Mouse (Mus musculus): ENCODE results near the gene Psma3. TPM values are rescaled to one million over a fixed set of nuclear protein-coding genes. Genes with fewer than 3 reads are reported as not detected.
A peak's percentile ranks its signal among the peaks of the same experiment; 100 is the strongest.
"Not testable (repeated sequence)": the region's sequence is repeated elsewhere in the genome, so short reads cannot be mapped to it uniquely, and the experiment has no call there.

The Psma3 gene
- polyA plus RNA-seq, 1 experiment = 270 TPM

GRCm38 (mm10) chr12:71016211-71016502, 41.7 kb downstream of the Psma3 start:
- peak overlapping the region; percentile 77 for H3ac ChIP-seq (ENCODE audit: control insufficient read depth, insufficient read length, low read depth)
- no peaks in the 10 kb centered on the region for H3K27me3 ChIP-seq (ENCODE audit: control insufficient read depth, insufficient read depth, insufficient read length)
- no peak for TF ChIP-seq FOSL1 (IDR thresholded peaks at IDR 0.05; ENCODE audit: insufficient read depth, low read length, poor library complexity, severe bottlenecking)
- H3K36me3 ChIP-seq (ENCODE audit: control insufficient read depth, insufficient read depth) = peaks cover 53% of the 10 kb centered on the region
- peaks cover 38% of the 10 kb centered on the region for H3K79me3 ChIP-seq (ENCODE audit: low read depth)
- H3K79me2 ChIP-seq (ENCODE audit: control insufficient read depth, insufficient read depth) = peaks cover 57% of the 10 kb centered on the region
- peak overlapping the region; percentile 83 for H3K4me3 ChIP-seq (ENCODE audit: insufficient read depth, poor library complexity, severe bottlenecking)

- H3K79me2 ChIP-seq (ENCODE audit: control insufficient read depth, insufficient read depth) = peaks cover 52% of the 10 kb centered on the region
- TF ChIP-seq MAX (IDR thresholded peaks at IDR 0.05) (no peak), MYOD1 (IDR thresholded peaks at IDR 0.05; ENCODE audit: control insufficient read depth, insufficient read length, low read depth) (no peak), FOSL1 (IDR thresholded peaks at IDR 0.05; ENCODE audit: insufficient read depth, low read length, poor library complexity, severe bottlenecking) (no peak), CTCF (IDR thresholded peaks at IDR 0.05; ENCODE audit: control insufficient read depth, insufficient read depth, insufficient read length) (no peak), MYOG (IDR thresholded peaks at IDR 0.05; ENCODE audit: control insufficient read depth, extremely low read depth, insufficient read length) (no peak), CEBPB (IDR thresholded peaks at IDR 0.05; ENCODE audit: low read depth) (no peak), USF1 (IDR thresholded peaks at IDR 0.05; ENCODE audit: low read depth) (no peak)
- peaks cover 35% of the 10 kb centered on the region for H3K79me3 ChIP-seq (ENCODE audit: low read depth)
- peaks cover 52% of the 10 kb centered on the region for H3K36me3 ChIP-seq (ENCODE audit: control insufficient read depth, insufficient read depth)
- no peaks in the 10 kb centered on the region for H3K27me3 ChIP-seq (ENCODE audit: control insufficient read depth, insufficient read depth, insufficient read length)
- peak overlapping the region; percentile 77 for H3ac ChIP-seq (ENCODE audit: control insufficient read depth, insufficient read length, low read depth)
- peak overlapping the region; percentile 83 for H3K4me3 ChIP-seq (ENCODE audit: insufficient read depth, poor library complexity, severe bottlenecking)
Measured at GRCm38 (mm10) chr12:71016503-71017241, 42.3 kb downstream of the Psma3 start.

- Histone ChIP-seq H3K4me3 (ENCODE audit: insufficient read depth, poor library complexity, severe bottlenecking) (peak overlapping the region; percentile 83), H3K36me3 (ENCODE audit: control insufficient read depth, insufficient read depth) (peaks cover 46% of the 10 kb centered on the region), H3K27me3 (ENCODE audit: control insufficient read depth, insufficient read depth, insufficient read length) (no peaks in the 10 kb centered on the region), H3K79me3 (ENCODE audit: low read depth) (peaks cover 30% of the 10 kb centered on the region), H3ac (ENCODE audit: control insufficient read depth, insufficient read length, low read depth) (peak overlapping the region; percentile 6), H3K79me2 (ENCODE audit: control insufficient read depth, insufficient read depth) (peaks cover 46% of the 10 kb centered on the region)
- TF ChIP-seq MYOD1 (IDR thresholded peaks at IDR 0.05; ENCODE audit: control insufficient read depth, insufficient read length, low read depth) (no peak), MYOG (IDR thresholded peaks at IDR 0.05; ENCODE audit: control insufficient read depth, extremely low read depth, insufficient read length) (no peak), USF1 (IDR thresholded peaks at IDR 0.05; ENCODE audit: low read depth) (no peak), CEBPB (IDR thresholded peaks at IDR 0.05; ENCODE audit: low read depth) (no peak), FOSL1 (IDR thresholded peaks at IDR 0.05; ENCODE audit: insufficient read depth, low read length, poor library complexity, severe bottlenecking) (no peak)
Measured at GRCm38 (mm10) chr12:71017242-71017571, 42.8 kb downstream of the Psma3 start.

- H3ac ChIP-seq (ENCODE audit: control insufficient read depth, insufficient read length, low read depth) = no peak overlapping the region
- H3K79me3 ChIP-seq (ENCODE audit: low read depth) = peaks cover 24% of the 10 kb centered on the region
- peaks cover 40% of the 10 kb centered on the region for H3K36me3 ChIP-seq (ENCODE audit: control insufficient read depth, insufficient read depth)
- no peaks in the 10 kb centered on the region for H3K27me3 ChIP-seq (ENCODE audit: control insufficient read depth, insufficient read depth, insufficient read length)
- H3K79me2 ChIP-seq (ENCODE audit: control insufficient read depth, insufficient read depth) = peaks cover 40% of the 10 kb centered on the region
- TF ChIP-seq CEBPB (IDR thresholded peaks at IDR 0.05; ENCODE audit: low read depth) (no peak), USF1 (IDR thresholded peaks at IDR 0.05; ENCODE audit: low read depth) (no peak), FOSL1 (IDR thresholded peaks at IDR 0.05; ENCODE audit: insufficient read depth, low read length, poor library complexity, severe bottlenecking) (no peak), MYOG (IDR thresholded peaks at IDR 0.05; ENCODE audit: control insufficient read depth, extremely low read depth, insufficient read length) (no peak), MAX (IDR thresholded peaks at IDR 0.05) (no peak), CTCF (IDR thresholded peaks at IDR 0.05; ENCODE audit: control insufficient read depth, insufficient read depth, insufficient read length) (no peak), MYOD1 (IDR thresholded peaks at IDR 0.05; ENCODE audit: control insufficient read depth, insufficient read length, low read depth) (no peak)
- no peak overlapping the region for H3K4me3 ChIP-seq (ENCODE audit: insufficient read depth, poor library complexity, severe bottlenecking)
Measured at GRCm38 (mm10) chr12:71017827-71018226, 43.4 kb downstream of the Psma3 start.

GRCm38 (mm10) chr12:71019211-71019610, 44.8 kb downstream of the Psma3 start:
- H3K79me2 ChIP-seq (ENCODE audit: control insufficient read depth, insufficient read depth) = peaks cover 26% of the 10 kb centered on the region
- H3ac ChIP-seq (ENCODE audit: control insufficient read depth, insufficient read length, low read depth) = no peak overlapping the region
- no peak for TF ChIP-seq CTCF (IDR thresholded peaks at IDR 0.05; ENCODE audit: control insufficient read depth, insufficient read depth, insufficient read length)
- no peak for TF ChIP-seq CEBPB (IDR thresholded peaks at IDR 0.05; ENCODE audit: low read depth)
- TF ChIP-seq FOSL1 (IDR thresholded peaks at IDR 0.05; ENCODE audit: insufficient read depth, low read length, poor library complexity, severe bottlenecking) = no peak
- TF ChIP-seq USF1 (IDR thresholded peaks at IDR 0.05; ENCODE audit: low read depth) = no peak
- TF ChIP-seq MAX (IDR thresholded peaks at IDR 0.05) = no peak
- TF ChIP-seq MYOD1 (IDR thresholded peaks at IDR 0.05; ENCODE audit: control insufficient read depth, insufficient read length, low read depth) = no peak
- TF ChIP-seq MYOG (IDR thresholded peaks at IDR 0.05; ENCODE audit: control insufficient read depth, extremely low read depth, insufficient read length) = no peak
- H3K27me3 ChIP-seq (ENCODE audit: control insufficient read depth, insufficient read depth, insufficient read length) = no peaks in the 10 kb centered on the region
- peaks cover 40% of the 10 kb centered on the region for H3K36me3 ChIP-seq (ENCODE audit: control insufficient read depth, insufficient read depth)
- no peak overlapping the region for H3K4me3 ChIP-seq (ENCODE audit: insufficient read depth, poor library complexity, severe bottlenecking)
- peaks cover 10% of the 10 kb centered on the region for H3K79me3 ChIP-seq (ENCODE audit: low read depth)

- no peaks in the 10 kb centered on the region for H3K27me3 ChIP-seq (ENCODE audit: control insufficient read depth, insufficient read depth, insufficient read length)
- H3K79me3 ChIP-seq (ENCODE audit: low read depth) = no peaks in the 10 kb centered on the region
- TF ChIP-seq MYOD1 (IDR thresholded peaks at IDR 0.05; ENCODE audit: control insufficient read depth, insufficient read length, low read depth) (no peak), CTCF (IDR thresholded peaks at IDR 0.05; ENCODE audit: control insufficient read depth, insufficient read depth, insufficient read length) (no peak), CEBPB (IDR thresholded peaks at IDR 0.05; ENCODE audit: low read depth) (no peak), USF1 (IDR thresholded peaks at IDR 0.05; ENCODE audit: low read depth) (no peak)
- peaks cover 57% of the 10 kb centered on the region for H3K36me3 ChIP-seq (ENCODE audit: control insufficient read depth, insufficient read depth)
- H3ac ChIP-seq (ENCODE audit: control insufficient read depth, insufficient read length, low read depth) = no peak overlapping the region
- no peak overlapping the region for H3K4me3 ChIP-seq (ENCODE audit: insufficient read depth, poor library complexity, severe bottlenecking)
- H3K79me2 ChIP-seq (ENCODE audit: control insufficient read depth, insufficient read depth) = no peaks in the 10 kb centered on the region
Measured at GRCm38 (mm10) chr12:71024411-71024810, 50.0 kb downstream of the Psma3 start.

- H3K4me3 ChIP-seq (ENCODE audit: insufficient read depth, poor library complexity, severe bottlenecking); H3K79me3 ChIP-seq (ENCODE audit: low read depth); H3ac ChIP-seq (ENCODE audit: control insufficient read depth, insufficient read length, low read depth); H3K27me3 ChIP-seq (ENCODE audit: control insufficient read depth, insufficient read depth, insufficient read length); H3K79me2 ChIP-seq (ENCODE audit: control insufficient read depth, insufficient read depth): not testable (repeated sequence)
- H3K36me3 ChIP-seq (ENCODE audit: control insufficient read depth, insufficient read depth) = peaks cover 32% of the 10 kb centered on the region
Measured at GRCm38 (mm10) chr12:71028265-71028664, 53.8 kb downstream of the Psma3 start.
